Comparison of ENCODE assay signal across 8 mouse cellular contexts in genomic region chr15:103182166-103182790, GRCm38 (mm10). TPM values are rescaled to one million over a fixed set of nuclear protein-coding genes. Genes with fewer than 3 reads are reported as not detected.
A peak's percentile ranks its signal among the peaks of the same experiment; 100 is the strongest.
DNase-seq lines count a peak whose midpoint lies in the region; ATAC-seq lines count a peak whose summit lies in the region.

No protein-coding gene starts in this region.

- peaks cover 32% of the 10 kb centered on the region for H3K27me3 ChIP-seq in intestine, embryonic 16.5 days (replicated peaks; ENCODE audit: control insufficient read depth, insufficient read depth, low read length)
- peaks cover 56% of the 10 kb centered on the region for H3K27me3 ChIP-seq in limb, embryonic 13.5 days
- peaks cover 46% of the 10 kb centered on the region for H3K27me3 ChIP-seq in midbrain, embryonic 14.5 days (ENCODE audit: control insufficient read depth, insufficient read depth, low read length)

- H3K4me1 ChIP-seq in intestine, embryonic 16.5 days (ENCODE audit: control insufficient read depth, insufficient read depth, low read length), result peaks cover 19% of the 10 kb centered on the region
- H3K4me1 ChIP-seq in limb, embryonic 13.5 days, result peaks cover 22% of the 10 kb centered on the region
- 0 out of 2 replicates have a peak, but pooled peaks cover 8% of the 10 kb centered on the region for H3K4me1 ChIP-seq in midbrain, embryonic 14.5 days (ENCODE audit: control insufficient read depth, insufficient read depth, low read length)

- peak overlapping the region; percentile 45 for H3K4me3 ChIP-seq in intestine, embryonic 16.5 days (ENCODE audit: low read length)
- H3K4me3 ChIP-seq in limb, embryonic 13.5 days, result peak overlapping the region; percentile 38
- H3K4me3 ChIP-seq in midbrain, embryonic 14.5 days (replicated peaks; ENCODE audit: low read depth, low read length), result no peak overlapping the region

- H3K9me3 ChIP-seq in intestine, embryonic 16.5 days (ENCODE audit: control insufficient read depth, low read length), result no peaks in the 10 kb centered on the region
- H3K9me3 ChIP-seq in limb, embryonic 13.5 days, result no peaks in the 10 kb centered on the region
- no peaks in the 10 kb centered on the region for H3K9me3 ChIP-seq in midbrain, embryonic 14.5 days (ENCODE audit: control insufficient read depth, low read length)

- no peak overlapping the region for H3K27ac ChIP-seq in intestine, embryonic 16.5 days (ENCODE audit: low read length)
- H3K27ac ChIP-seq in limb, embryonic 13.5 days, result no peak overlapping the region
- no peak overlapping the region for H3K27ac ChIP-seq in midbrain, embryonic 14.5 days (replicated peaks; ENCODE audit: low read depth, low read length)

- H3K4me2 ChIP-seq in intestine, embryonic 16.5 days (ENCODE audit: low read depth, low read length), result peak overlapping the region; percentile 85
- peak overlapping the region; percentile 68 for H3K4me2 ChIP-seq in limb, embryonic 13.5 days (replicated peaks)
- peak overlapping the region; percentile 30 for H3K4me2 ChIP-seq in midbrain, embryonic 14.5 days (ENCODE audit: low read length)

- H3K9ac ChIP-seq in intestine, embryonic 16.5 days (ENCODE audit: low read depth, low read length), result peak overlapping the region; percentile 34; the same call in 1 of the 2 replicates
- no peak overlapping the region for H3K9ac ChIP-seq in limb, embryonic 13.5 days
- no peak overlapping the region for H3K9ac ChIP-seq in midbrain, embryonic 14.5 days (replicated peaks; ENCODE audit: low read length)

- WGBS in intestine, embryonic 16.5 days, result under 1% methylated on average over 42 of the region's 48 CpGs
- 2% methylated on average over 33 of the region's 48 CpGs for WGBS in limb, embryonic 13.5 days
- 4% methylated on average over 40 of the region's 48 CpGs for WGBS in midbrain, embryonic 14.5 days

- peak; percentile 70 for ATAC-seq in granulocyte monocyte progenitor cell, adult 5-6 weeks (replicated peaks; ENCODE audit: poor library complexity, severe bottlenecking)
- peak; percentile 54 for ATAC-seq in intestine, embryonic 16.5 days
- ATAC-seq in limb, embryonic 13.5 days (ENCODE audit: low FRiP score, low read depth), result peak; percentile 35
- peak; percentile 43; the same call in 1 of the 2 replicates for ATAC-seq in midbrain, embryonic 14.5 days (ENCODE audit: low FRiP score, low TSS enrichment)

- DNase-seq in ovary, postnatal 36 days (ENCODE audit: low spot score), result peak; percentile 85
- no peak for DNase-seq in ovary, adult 18-20 months (ENCODE audit: low spot score)
- peak; percentile 85 for DNase-seq in embryo, embryonic 9.5 days (ENCODE audit: extremely low spot score)
- peak; percentile 87 for DNase-seq in midbrain, embryonic 14.5 days
- DNase-seq in spleen, postnatal 10 days (ENCODE audit: low spot score in 2 of 2), result peak; percentile 81 to 93

- H3K36me3 ChIP-seq in intestine, embryonic 16.5 days (ENCODE audit: control insufficient read depth, insufficient read depth, low read length), result no peaks in the 10 kb centered on the region
- no peaks in the 10 kb centered on the region for H3K36me3 ChIP-seq in limb, embryonic 13.5 days
- no peaks in the 10 kb centered on the region for H3K36me3 ChIP-seq in midbrain, embryonic 14.5 days (ENCODE audit: control insufficient read depth, insufficient read depth, low read length)

RNA-seq across cellular contexts. Expression of gene Smug1, which starts 15.4 kb away (rescaled TPM):
- total RNA-seq in granulocyte monocyte progenitor cell, adult 5-6 weeks (2014; fragmentation: Nextera tagmentation), result 3.3 and 4.7 TPM in 2 replicates
- total RNA-seq in granulocyte monocyte progenitor cell, adult 5-6 weeks (2017), result 1.8 and 4.0 TPM in 2 replicates
- polyA plus RNA-seq in intestine, embryonic 16.5 days (2015; fragmentation: Nextera tagmentation; extraction: Ambion mirVana), result 20.2 and 22.1 TPM in 2 replicates
- polyA plus RNA-seq in limb, embryonic 13.5 days (2015; fragmentation: Nextera tagmentation; extraction: Ambion mirVana), result 15.6 and 16.7 TPM in 2 replicates
- 22.7 and 25.0 TPM in 2 replicates for polyA plus RNA-seq in midbrain, embryonic 14.5 days (2014; fragmentation: Nextera tagmentation; extraction: Ambion mirVana)

RNA-seq across cellular contexts. Expression of gene Cbx5, which starts 57.3 kb away (rescaled TPM):
- 105 and 120 TPM in 2 replicates for total RNA-seq in granulocyte monocyte progenitor cell, adult 5-6 weeks (2014; fragmentation: Nextera tagmentation)
- 225 and 229 TPM in 2 replicates for total RNA-seq in granulocyte monocyte progenitor cell, adult 5-6 weeks (2017)
- polyA plus RNA-seq in intestine, embryonic 16.5 days (2015; fragmentation: Nextera tagmentation; extraction: Ambion mirVana), result 60.0 and 70.4 TPM in 2 replicates
- polyA plus RNA-seq in limb, embryonic 13.5 days (2015; fragmentation: Nextera tagmentation; extraction: Ambion mirVana), result 153 and 166 TPM in 2 replicates
- polyA plus RNA-seq in midbrain, embryonic 14.5 days (2014; fragmentation: Nextera tagmentation; extraction: Ambion mirVana), result 159 and 177 TPM in 2 replicates

RNA-seq across cellular contexts. Expression of gene Hnrnpa1, which starts 58.0 kb away (rescaled TPM):
- total RNA-seq in granulocyte monocyte progenitor cell, adult 5-6 weeks (2014; fragmentation: Nextera tagmentation), result 605 and 693 TPM in 2 replicates
- total RNA-seq in granulocyte monocyte progenitor cell, adult 5-6 weeks (2017), result 956 and 1,234 TPM in 2 replicates
- 472 and 503 TPM in 2 replicates for polyA plus RNA-seq in intestine, embryonic 16.5 days (2015; fragmentation: Nextera tagmentation; extraction: Ambion mirVana)
- polyA plus RNA-seq in limb, embryonic 13.5 days (2015; fragmentation: Nextera tagmentation; extraction: Ambion mirVana), result 1,120 and 1,163 TPM in 2 replicates
- 764 and 768 TPM in 2 replicates for polyA plus RNA-seq in midbrain, embryonic 14.5 days (2014; fragmentation: Nextera tagmentation; extraction: Ambion mirVana)

Comparison
In these comparisons a context has a peak if more than half of its experiments do, and no peak if none do; other contexts are left out.
1. H3K4me2 ChIP-seq: peak in every context shown above with its lines; median percentile 85 in intestine, embryonic 16.5 days; 68 in limb, embryonic 13.5 days; 30 in midbrain, embryonic 14.5 days.